Mouse (Mus musculus) large intestine, adult 2 months (tissue): ENCODE data around the gene Cpb2. TPM values are rescaled to one million over a fixed set of nuclear protein-coding genes. Genes with fewer than 3 reads are reported as not detected.

Source experiments
- DNase-seq: peaks from one replicate; pipeline ENCODE4 v3.0.0-alpha.2; 2012; ENCODE audit warnings: low read depth, low spot score
- WGBS: fragments of 180-500 bp; shearing (Covaris S2); methylation state at CpG from one replicate; pipeline ENCODE4 v1.1.7; 2018; 5-methylcytosine and 5-hydroxymethylcytosine counted together
- polyA plus RNA-seq: library from polyadenylated mRNA; depleted of rRNA; stranded (reverse); fragments of >200 nt; gene quantifications from 2 replicates; pipeline ENCODE4 v1.2.3, GENCODE M21; 2012; rRNA removed

Gene Cpb2
- not detected in 2 replicates for polyA plus RNA-seq

GRCm38 (mm10) chr14:75242087-75242486 is at the start of gene Cpb2:
TSS of gene Cpb2 (plus strand) at chr14:75242287.
- WGBS = 39% methylated on average over 5 of the region's 5 CpGs
- no peak for DNase-seq

DNA sequence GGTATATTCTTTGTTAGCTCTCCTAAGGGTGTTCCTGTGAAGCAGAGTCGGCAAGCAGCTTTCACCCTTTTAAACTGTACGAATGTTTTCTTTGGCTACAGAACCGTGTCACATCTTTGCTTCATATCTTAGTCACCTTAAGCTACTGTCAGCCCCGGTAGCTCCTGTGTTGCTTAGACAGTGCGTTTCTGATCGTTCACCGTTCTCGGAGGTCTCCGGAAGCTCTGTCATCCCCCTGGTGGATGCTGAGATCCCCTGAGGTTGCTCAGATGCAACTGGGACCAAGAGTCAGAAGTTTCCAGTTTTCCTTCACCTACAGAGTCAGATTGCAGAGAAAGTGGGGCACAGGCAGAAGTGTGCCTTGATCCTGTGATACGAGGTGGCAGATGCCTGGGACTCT is 49.7 kb upstream of the Cpb2 start:
- 82% methylated on average over 10 of the region's 10 CpGs for WGBS
- no peak for DNase-seq

- no peak for DNase-seq
- WGBS = 63% methylated on average over 10 of the region's 10 CpGs
Observed at GRCm38 (mm10) chr14:75192858-75193257, 49.2 kb upstream of the Cpb2 start.

GRCm38 (mm10) chr14:75195530-75195929 is 46.6 kb upstream of the Cpb2 start:
- DNase-seq = no peak
- WGBS = 90% methylated on average over 5 of the region's 5 CpGs

DNA sequence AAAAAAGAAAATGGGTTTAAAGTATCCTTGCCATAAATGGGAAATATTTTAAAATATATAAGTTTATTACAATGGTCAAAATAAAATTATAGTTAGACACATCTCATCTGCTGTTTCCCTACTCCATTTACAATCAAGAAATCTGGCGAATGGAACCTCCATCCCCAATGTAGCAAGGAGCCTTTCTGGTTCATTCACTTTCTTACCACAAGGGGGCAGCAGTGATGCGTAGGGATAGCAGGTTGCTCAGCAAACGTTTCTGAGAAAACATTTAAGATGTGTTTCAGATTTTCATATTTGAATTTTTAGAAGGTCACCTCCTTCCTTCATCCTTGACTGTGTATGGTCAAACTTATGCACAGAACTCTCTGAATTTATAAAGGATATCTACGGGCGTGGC is 45.1 kb upstream of the Cpb2 start:
- WGBS = 34% methylated on average over 5 of the region's 5 CpGs
- peak; percentile 40 for DNase-seq

DNA sequence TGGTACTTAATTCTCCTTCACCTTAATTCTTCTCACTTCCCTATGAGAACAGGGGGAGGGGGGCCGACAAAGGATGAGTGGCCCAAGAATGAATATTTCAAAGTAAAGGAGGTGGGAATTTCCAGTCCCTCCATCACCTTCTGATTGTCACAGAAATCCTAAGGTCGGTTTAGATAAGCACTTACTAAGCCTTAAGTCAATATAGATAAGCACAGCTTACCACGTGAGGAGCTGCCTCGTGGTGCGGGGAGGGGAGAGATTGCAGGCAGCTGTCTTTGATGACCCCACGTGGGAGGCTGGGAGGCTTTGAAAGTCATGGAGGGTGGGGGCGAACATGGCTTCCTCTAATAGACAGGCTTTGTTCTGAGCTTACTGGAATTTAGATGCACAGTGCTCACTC is 44.4 kb upstream of the Cpb2 start:
- WGBS = 18% methylated on average over 7 of the region's 7 CpGs
- no peak for DNase-seq

DNA sequence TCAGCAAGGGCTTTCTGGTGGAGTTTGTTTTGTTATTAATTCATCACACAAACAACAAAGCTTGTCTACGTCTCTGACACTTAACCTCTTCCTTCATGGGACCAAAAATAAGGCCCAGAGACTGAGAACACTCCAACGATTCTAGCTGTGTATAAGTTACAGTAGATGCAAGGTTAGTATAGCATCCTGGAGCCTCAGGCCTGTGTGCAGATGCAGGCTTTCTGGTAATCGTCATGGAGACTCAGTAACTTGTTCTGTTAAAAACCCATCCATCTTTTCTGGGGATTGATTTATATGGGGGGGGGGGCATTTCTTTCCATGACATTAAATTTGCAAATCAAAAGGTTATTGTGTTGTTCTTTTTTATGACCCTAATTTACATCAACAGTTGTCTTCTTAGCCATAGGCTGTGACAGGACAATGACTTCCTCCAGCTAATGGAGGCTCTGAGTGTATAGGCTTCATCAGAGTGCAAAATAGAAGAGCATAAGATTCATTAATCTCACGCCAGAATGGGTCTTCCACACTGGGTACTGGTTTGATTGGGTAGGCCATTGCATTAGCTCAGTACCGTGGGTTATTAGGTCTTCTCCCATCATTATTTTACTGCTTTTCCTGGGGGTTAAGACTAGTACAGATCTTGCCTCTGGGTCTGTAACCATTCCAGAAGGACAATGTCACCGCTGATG is 36.6 kb upstream of the Cpb2 start:
- no peak for DNase-seq
- WGBS = 81% methylated on average over 6 of the region's 6 CpGs

GRCm38 (mm10) chr14:75206307-75206706 is 35.8 kb upstream of the Cpb2 start:
- no peak for DNase-seq
- WGBS = 94% methylated on average over 4 of the region's 4 CpGs

GRCm38 (mm10) chr14:75208572-75209151 is 33.4 kb upstream of the Cpb2 start:
- no peak for DNase-seq
- WGBS = 75% methylated on average over 6 of the region's 6 CpGs

DNA sequence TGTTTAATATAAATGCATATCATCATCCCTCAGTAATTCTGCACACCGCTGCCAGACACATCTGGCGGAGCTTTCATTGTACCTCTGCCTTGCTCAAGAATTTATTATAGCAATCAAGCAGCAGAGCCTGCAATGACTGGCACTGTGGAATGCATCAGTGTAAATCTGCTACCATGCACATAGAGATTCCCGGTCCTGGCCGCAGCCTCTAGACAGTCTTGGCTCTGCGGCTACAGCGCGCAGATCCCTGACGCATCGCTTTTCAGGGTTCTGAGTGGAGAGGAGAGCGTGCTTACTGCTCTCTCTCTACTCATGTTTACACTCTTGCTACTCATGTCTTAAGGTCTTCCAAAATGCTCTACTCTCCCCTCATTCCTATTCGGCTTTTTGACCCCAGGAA is 28.3 kb upstream of the Cpb2 start:
- 63% methylated on average over 11 of the region's 11 CpGs for WGBS
- DNase-seq = no peak

GRCm38 (mm10) chr14:75218843-75219242 is 23.2 kb upstream of the Cpb2 start:
- WGBS = 86% methylated on average over 2 of the region's 2 CpGs
- DNase-seq = no peak

DNA sequence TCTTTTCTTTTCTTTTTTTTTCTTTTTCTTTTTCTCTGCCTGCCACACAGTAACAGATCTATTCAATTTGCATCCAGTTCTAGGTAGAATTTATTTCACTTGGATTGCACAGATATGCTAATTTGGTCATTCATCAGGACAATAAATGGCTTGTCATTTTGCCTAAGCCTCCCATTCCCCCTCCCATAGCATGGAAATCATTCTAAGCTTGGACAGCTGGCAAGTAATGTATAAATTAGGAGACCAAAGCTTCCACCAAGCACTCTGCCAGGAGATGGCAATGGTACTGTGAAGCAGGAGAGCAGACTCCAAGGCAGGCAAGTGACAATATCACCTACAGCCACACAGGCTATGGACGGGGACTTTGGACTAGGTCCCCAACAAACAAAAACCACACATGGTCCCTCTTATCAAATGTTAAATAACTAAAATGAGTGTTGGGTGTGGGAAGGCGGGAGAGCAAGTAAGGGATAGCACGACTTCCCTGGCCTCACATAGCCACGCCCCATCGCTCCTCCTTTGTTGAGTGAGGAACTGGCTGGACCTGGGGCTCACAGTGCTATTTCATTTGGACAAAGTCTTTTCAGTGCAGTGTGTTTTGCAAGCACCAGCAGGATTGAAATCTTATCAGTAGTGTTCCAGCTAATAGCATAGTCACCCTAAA is 22.7 kb upstream of the Cpb2 start:
- WGBS = 41% methylated on average over 5 of the region's 5 CpGs
- DNase-seq = no peak

GRCm38 (mm10) chr14:75222386-75222785 is 19.7 kb upstream of the Cpb2 start:
- 68% methylated on average over 6 of the region's 6 CpGs for WGBS
- no peak for DNase-seq

- WGBS = 77% methylated on average over 6 of the region's 6 CpGs
- no peak for DNase-seq
Observed at GRCm38 (mm10) chr14:75227453-75228084, 14.5 kb upstream of the Cpb2 start.

DNA sequence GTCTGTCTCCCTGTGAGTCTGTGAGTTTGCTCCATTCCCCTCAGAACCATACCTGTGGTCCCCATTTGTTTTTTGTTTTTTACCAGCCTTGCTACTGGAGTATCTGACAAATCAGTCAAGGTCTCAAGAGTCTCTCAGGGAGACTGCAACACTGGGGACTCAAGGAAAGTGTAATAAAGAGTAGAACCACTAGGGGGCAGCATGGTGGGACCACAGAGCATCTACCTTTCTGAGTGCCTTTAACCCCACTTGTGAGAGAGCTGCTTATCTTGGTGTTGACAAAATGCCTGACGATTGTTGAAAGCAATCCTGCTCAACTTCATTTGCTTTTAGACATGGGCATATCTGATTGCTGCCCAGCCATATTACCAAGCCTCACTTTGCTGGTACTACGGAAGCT is 12.3 kb upstream of the Cpb2 start:
- 60% methylated on average over 2 of the region's 2 CpGs for WGBS
- DNase-seq = no peak

GRCm38 (mm10) chr14:75233070-75233469 is 9.0 kb upstream of the Cpb2 start:
- WGBS = 76% methylated on average over 5 of the region's 5 CpGs
- no peak for DNase-seq

GRCm38 (mm10) chr14:75235552-75235951 is 6.5 kb upstream of the Cpb2 start:
- 90% methylated on average over 8 of the region's 8 CpGs for WGBS
- no peak for DNase-seq

- 67% methylated on average over 9 of the region's 9 CpGs for WGBS
- DNase-seq = no peak
Observed at GRCm38 (mm10) chr14:75235955-75236635, 6.0 kb upstream of the Cpb2 start.

DNA sequence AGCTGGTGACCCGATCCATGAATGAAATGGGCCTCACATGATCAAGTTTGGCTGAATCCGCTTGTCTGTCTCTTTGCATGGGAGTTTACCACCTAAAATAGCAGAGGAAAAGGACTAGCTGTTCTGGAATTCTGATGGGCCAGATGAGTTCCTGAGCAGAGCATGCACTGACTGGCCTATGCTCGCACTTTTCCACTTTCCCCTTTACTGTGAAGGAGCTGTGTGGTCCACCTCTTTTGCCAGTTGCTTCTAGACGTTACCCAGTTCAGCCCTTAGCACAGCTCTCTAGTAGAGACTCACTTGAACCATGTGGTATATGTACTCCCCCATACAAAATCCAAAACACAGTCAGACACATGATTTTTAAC is 5.5 kb upstream of the Cpb2 start:
- DNase-seq = no peak
- WGBS = 80% methylated on average over 4 of the region's 4 CpGs

DNA sequence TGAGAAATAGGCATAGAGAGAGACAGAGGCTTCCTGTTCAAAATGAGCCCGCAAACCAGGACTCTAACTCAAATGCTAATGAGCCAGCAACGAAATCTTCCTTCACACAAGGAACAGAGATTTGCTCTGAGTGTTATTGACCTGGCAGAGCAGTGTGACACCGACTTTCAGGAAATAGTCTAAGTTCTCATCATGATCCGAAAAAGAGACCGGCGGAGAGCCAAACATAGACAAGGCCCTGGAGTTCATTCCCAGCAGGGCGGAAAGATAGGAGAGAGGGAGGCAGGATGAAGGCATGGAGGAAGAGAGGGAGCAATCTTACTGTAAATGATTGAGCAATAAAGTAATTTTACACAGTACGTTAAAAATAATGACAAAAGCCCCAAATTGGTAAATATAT is 5.0 kb upstream of the Cpb2 start:
- 76% methylated on average over 8 of the region's 8 CpGs for WGBS
- no peak for DNase-seq
